Mouse (Mus musculus): Measurements from ENCODE around the gene Nrip2.

GRCm38 (mm10) chr6:128362381-128363006, 36.6 kb upstream of the Nrip2 start, which contains the start of the genes Rhno1 and Foxm1:
- TF ChIP-seq CTCF (IDR thresholded peaks at IDR 0.05; ENCODE audit: insufficient read depth, low read length) = no peak
- TF ChIP-seq POLR2A (IDR thresholded peaks at IDR 0.05; ENCODE audit: borderline replicate concordance, extremely low read depth, low read depth, low read length) = 0 out of 2 replicates have a peak, but pooled peaks have one; percentile 24

Data from lung, adult 2 months (tissue).